Mouse (Mus musculus) kidney, embryonic 16.5 days (tissue): ENCODE measurements around the gene Psmf1. TPM values are rescaled to one million over a fixed set of nuclear protein-coding genes. Genes with fewer than 3 reads are reported as not detected.

Experiments used
- ATAC-seq: fragments of 200-750 bp; cut with Nextera tagmentation; 2 replicates; pipeline ENCODE4 v1.8.0; 2017; ENCODE audit warnings: moderate TSS enrichment; ENCODE audit not compliant: low FRiP score, low TSS enrichment
- H3K27ac ChIP-seq: fragments of 300-500 bp; sonication (generic); 2 replicates; pipeline ENCODE4 v1.5.1; 2014; ENCODE audit warnings: low read length
- H3K27me3 ChIP-seq: fragments of 300-500 bp; sonication (generic); 2 replicates; pipeline ENCODE4 v1.6.1; 2014; ENCODE audit warnings: low read length, control low read depth, mixed read lengths; ENCODE audit not compliant: insufficient read depth
- H3K36me3 ChIP-seq: fragments of 300-500 bp; sonication (generic); 2 replicates; pipeline ENCODE4 v1.6.1; 2014; ENCODE audit warnings: low read length, control low read depth, mixed read lengths; ENCODE audit not compliant: insufficient read depth
- H3K4me1 ChIP-seq: fragments of 300-500 bp; sonication (generic); 2 replicates; pipeline ENCODE4 v1.6.1; 2014; ENCODE audit warnings: low read length, control low read depth, mixed read lengths; ENCODE audit not compliant: insufficient read depth
- H3K4me2 ChIP-seq: fragments of 300-500 bp; sonication (generic); replicated peaks from 2 replicates; pipeline ENCODE4 v1.6.1; 2014; ENCODE audit warnings: low read depth, low read length
- H3K4me3 ChIP-seq: fragments of 300-500 bp; sonication (generic); 2 replicates; pipeline ENCODE4 v1.5.1; 2014; ENCODE audit warnings: mild to moderate bottlenecking, low read length
- H3K9ac ChIP-seq: fragments of 300-500 bp; sonication (generic); replicated peaks from 2 replicates; pipeline ENCODE4 v1.6.1; 2014; ENCODE audit warnings: low read length
- H3K9me3 ChIP-seq: fragments of 300-500 bp; sonication (generic); 2 replicates; pipeline ENCODE4 v1.6.1; 2016; ENCODE audit warnings: low read length, control low read depth
- WGBS: fragments of 180-500 bp; shearing (Covaris S2); extraction: QIAGEN DNeasy Blood & Tissue Kit; methylation state at CpG from one replicate; pipeline ENCODE4 v1.1.7; 2014; 5-methylcytosine and 5-hydroxymethylcytosine counted together
- polyA plus RNA-seq: library from polyadenylated mRNA; unstranded; fragments of >200 nt; fragmentation: Nextera tagmentation; extraction: Ambion mirVana; gene quantifications from 2 replicates; pipeline ENCODE4 v1.2.1, GENCODE M21; 2015

Psmf1 gene
- polyA plus RNA-seq, 1 experiment from 2014 or later: 50.2 TPM

DNA sequence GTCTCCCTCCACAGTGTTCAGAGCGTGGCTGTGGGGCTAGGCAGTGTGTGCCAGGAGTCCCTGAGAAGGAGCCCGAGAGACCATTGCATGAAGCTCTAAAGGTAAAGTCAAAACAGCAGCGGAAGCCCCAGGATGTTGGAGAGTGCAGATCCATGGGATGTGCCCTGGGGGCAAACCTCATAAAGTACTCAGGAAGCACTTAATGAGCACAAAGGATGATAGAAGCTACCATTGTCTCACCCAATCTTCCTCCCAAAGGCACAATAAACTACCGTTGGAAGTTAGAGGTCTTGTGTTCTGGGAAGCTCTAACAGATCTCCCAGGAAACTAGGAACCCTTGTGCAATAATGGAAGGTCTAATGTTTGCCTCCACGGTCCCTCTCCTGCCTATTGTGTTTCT, 13.5 kb upstream of the Psmf1 start:
- Histone ChIP-seq H3K36me3 (no peaks in the 10 kb centered on the region), H3K27me3 (no peaks in the 10 kb centered on the region), H3K27ac (no peak overlapping the region), H3K4me3 (no peak overlapping the region), H3K9ac (no peak overlapping the region), H3K9me3 (no peaks in the 10 kb centered on the region), H3K4me2 (no peak overlapping the region), H3K4me1 (no peaks in the 10 kb centered on the region)
- 35% methylated on average over 5 of the region's 5 CpGs for WGBS
- no peak for ATAC-seq

DNA sequence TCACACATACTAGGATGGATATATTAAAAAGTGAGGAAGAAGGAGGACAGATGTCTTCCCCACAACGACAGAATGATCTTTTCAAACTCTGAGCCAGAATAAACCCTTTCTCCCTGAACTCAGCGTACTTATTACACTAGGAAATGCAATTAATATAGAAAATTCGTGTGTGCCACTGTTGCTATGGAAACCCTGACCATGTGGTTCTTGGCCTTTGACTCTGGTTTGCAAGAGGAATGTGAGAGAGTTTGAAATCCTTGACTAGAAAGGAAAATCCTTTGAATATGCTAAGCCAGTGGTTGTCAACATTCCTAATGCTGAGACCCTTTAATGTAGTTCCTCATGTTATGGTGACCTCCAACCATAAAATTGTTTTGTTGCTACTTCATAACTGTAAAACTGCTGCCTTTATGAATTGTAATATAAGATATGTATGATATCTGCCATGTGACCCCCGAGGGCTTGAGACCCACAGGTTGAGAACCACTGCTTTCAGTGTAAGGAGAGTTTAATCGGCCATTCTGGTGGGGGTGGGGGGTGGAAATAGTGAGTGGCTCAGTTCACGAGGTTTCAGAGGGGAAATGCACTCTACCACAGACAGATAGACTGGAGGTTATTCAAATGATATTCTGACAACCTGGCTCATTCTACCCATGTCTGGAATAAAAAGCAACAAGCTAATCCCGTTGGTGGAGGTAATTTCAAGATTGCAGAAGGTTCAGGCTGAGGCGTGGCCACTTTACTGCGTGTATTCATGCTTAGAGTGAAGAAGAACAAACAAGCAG, 12.5 kb upstream of the Psmf1 start:
- no peak overlapping the region for H3K27ac ChIP-seq
- ATAC-seq: no peak
- H3K4me2 ChIP-seq: no peak overlapping the region
- H3K9ac ChIP-seq: no peak overlapping the region
- no peaks in the 10 kb centered on the region for H3K4me1 ChIP-seq
- 48% methylated on average over 9 of the region's 9 CpGs for WGBS
- no peaks in the 10 kb centered on the region for H3K27me3 ChIP-seq
- H3K36me3 ChIP-seq: no peaks in the 10 kb centered on the region
- no peak overlapping the region for H3K4me3 ChIP-seq
- no peaks in the 10 kb centered on the region for H3K9me3 ChIP-seq

DNA sequence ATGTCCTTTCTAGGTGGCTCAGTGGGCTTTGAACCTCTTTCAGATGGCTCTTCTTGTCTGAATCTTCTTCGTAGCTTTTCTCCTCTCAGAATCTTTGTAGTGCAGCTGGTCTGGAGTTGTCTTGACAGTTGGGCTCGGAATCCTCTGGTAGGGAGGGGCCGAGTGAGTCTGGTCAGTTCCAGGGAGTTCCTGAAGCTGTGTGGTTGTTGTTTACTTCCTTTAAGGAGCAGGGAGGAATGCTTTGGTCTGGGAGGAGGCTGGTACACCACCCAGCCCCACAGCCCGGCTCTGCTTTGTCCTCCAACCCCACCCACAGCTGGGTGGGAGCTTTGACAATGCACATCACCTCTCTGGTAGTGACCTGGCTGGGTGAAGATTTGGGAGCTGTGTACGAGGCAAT, 7.3 kb upstream of the Psmf1 start:
- H3K4me3 ChIP-seq: no peak overlapping the region
- H3K4me1 ChIP-seq: no peaks in the 10 kb centered on the region
- H3K9ac ChIP-seq: no peak overlapping the region
- H3K27me3 ChIP-seq: no peaks in the 10 kb centered on the region
- no peaks in the 10 kb centered on the region for H3K36me3 ChIP-seq
- H3K4me2 ChIP-seq: no peak overlapping the region
- WGBS: 72% methylated on average over 5 of the region's 5 CpGs
- no peak for ATAC-seq
- no peaks in the 10 kb centered on the region for H3K9me3 ChIP-seq
- H3K27ac ChIP-seq: no peak overlapping the region

DNA sequence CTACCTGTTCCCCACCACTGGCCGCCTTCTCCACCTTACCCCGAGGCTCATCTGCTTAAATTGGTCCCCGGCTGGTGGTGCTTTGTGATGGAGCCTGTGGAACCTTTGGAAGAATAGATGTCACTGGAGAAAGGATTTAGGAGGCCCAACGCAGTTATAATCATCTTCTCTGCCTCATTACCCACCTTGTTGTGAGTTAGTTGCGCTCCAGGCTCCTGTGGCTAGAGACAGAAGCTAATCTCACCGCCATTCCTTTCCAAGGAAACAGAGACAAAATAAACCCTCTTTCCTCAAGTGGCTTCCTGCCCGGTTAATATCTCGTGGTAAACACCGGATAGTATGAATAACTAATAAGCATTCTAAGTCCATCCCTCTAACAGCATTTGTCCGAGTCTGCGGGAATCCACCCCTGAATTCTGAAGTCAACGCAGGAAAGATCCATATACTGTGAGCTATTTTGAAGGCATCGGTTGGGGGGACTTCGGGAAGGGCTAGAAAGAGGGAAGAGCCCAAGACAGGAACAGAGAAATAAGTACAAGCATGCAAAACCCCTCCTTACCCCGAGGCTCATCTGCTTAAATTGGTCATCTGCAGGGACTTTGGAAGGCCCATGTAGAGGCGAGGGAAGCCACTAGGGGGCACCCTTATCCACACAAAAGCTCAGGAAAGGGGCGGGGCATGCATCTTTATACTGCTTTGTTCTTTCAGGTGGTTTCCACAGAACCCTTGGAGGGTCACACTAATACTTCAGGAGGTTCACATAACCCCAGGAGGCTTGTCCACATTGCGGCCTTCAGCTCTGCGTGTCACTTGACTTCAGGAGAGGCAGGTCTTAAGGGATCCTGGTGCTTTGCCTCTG, 4.1 kb upstream of the Psmf1 start:
- Histone ChIP-seq H3K4me2 (no peak overlapping the region), H3K27ac (no peak overlapping the region), H3K4me3 (no peak overlapping the region), H3K4me1 (no peaks in the 10 kb centered on the region), H3K27me3 (no peaks in the 10 kb centered on the region), H3K36me3 (no peaks in the 10 kb centered on the region), H3K9me3 (no peaks in the 10 kb centered on the region), H3K9ac (no peak overlapping the region)
- peak; percentile 63 for ATAC-seq
- 39% methylated on average over 19 of the region's 19 CpGs for WGBS

DNA sequence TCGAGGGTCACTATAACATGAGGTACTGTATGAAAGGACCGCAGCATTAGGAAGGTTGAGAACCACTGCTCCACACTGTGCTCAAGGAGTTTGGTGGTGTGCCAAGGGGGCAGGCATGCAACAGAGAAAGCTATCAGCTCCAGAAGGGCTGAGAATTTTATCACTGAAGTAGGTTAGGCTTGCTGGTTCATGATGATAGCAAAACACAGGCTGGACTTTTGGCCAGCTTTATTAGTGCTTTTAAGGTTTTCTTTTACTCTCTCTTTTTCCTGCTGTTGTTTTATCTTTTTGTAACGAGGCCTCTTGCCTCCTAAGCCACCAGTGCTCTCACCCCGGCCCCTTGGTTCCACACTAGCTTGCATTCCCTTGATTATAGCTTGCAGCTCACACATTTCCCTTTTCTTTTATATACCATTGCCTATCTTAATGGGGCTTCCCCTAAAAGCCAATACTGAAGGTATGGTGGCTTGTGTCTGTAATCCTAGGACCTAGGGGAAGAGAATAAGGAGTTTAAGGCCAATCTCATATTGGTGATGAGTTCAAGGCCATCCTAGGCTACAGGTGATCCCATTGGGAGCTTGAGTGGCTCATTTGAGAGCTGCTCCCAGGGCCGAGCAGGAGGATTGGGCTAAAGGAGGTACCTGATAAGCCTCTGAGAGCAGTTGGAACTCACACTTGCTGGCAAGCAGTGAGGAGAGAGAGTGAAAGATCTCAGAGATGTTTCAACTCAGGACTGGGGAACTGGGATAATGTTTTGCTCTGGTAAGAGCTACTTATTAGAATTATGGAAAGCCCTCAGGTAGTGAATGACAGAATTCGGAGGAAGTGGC, 921 bp downstream of the Psmf1 start:
- 58% methylated on average over 6 of the region's 6 CpGs for WGBS

DNA sequence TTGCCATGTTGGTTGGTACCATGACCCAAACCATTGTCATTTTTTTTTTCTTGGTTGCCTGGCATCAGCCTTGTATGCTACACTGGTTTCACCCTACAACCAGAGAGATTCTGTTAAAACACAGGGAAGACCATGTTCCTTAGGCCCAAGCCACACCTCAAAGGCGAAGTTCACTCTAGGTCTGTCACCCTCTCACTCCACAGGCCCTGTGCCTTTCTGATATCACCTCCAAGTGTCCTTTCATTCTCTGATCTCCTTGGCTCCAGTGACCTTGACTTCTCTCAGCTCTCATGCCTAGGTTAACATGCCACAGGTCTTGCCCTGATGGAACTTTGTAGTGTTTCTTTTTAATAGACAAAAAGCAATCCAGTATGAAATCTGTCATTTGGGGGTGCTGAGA, 1.9 kb downstream of the Psmf1 start:
- Histone ChIP-seq H3K4me2 (no peak overlapping the region), H3K36me3 (no peaks in the 10 kb centered on the region), H3K27ac (no peak overlapping the region), H3K4me3 (no peak overlapping the region), H3K9ac (no peak overlapping the region), H3K4me1 (peaks cover 20% of the 10 kb centered on the region), H3K27me3 (no peaks in the 10 kb centered on the region), H3K9me3 (no peaks in the 10 kb centered on the region)
- WGBS: 93% methylated on average over 1 of the region's 1 CpGs
- ATAC-seq: no peak

More for the DNA sequence above, 921 bp downstream of the Psmf1 start:
- H3K27ac ChIP-seq: no peak overlapping the region
- H3K9me3 ChIP-seq: no peaks in the 10 kb centered on the region
- ATAC-seq: no peak
- no peaks in the 10 kb centered on the region for H3K27me3 ChIP-seq
- H3K4me1 ChIP-seq: peaks cover 20% of the 10 kb centered on the region
- H3K9ac ChIP-seq: no peak overlapping the region
- H3K4me3 ChIP-seq: no peak overlapping the region
- no peak overlapping the region for H3K4me2 ChIP-seq
- no peaks in the 10 kb centered on the region for H3K36me3 ChIP-seq

DNA sequence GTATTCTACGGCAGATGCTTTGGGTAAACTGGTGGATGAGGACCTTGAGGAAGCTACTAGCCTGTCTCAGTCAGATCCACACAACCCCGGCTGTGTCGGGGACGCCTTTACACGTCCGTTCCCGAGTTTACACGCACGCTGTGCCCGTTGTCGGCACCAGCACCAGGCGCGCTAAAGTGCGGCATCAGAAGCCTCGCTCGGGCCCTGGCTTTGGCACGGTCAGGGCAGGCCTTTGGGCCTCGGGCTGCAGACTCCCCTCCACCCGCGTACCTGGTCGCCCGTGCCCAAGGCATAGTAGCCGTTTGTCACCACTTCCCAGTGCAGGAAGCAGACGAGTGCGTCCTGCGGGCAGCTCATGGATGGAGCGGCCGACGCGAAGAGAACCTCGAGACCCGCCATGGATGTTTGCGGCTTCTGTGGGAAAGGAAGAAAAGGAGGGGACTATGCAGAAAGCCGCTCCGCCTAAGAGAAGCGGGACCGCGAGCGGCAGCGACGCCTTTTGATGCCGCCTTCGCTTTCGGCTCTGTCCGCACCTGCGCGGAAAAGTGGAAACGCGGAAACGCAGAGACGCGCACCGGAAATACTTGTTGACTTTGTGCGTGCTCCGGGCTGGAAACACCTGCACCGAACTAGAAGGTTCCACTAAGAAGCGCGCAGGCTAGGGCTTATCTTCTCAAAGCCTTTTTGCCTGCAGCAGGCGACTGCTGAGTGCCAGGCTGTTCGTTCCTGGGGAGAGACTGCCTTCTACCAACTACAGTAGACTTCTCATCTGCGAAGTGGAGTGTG, 3.1 kb downstream of the Psmf1 start:
- peak overlapping the region; percentile 76 for H3K27ac ChIP-seq
- no peaks in the 10 kb centered on the region for H3K27me3 ChIP-seq
- H3K4me2 ChIP-seq: peak overlapping the region; percentile 84
- no peaks in the 10 kb centered on the region for H3K36me3 ChIP-seq
- H3K9ac ChIP-seq: peak overlapping the region; percentile 93
- H3K9me3 ChIP-seq: no peaks in the 10 kb centered on the region
- peak overlapping the region; percentile 99 for H3K4me3 ChIP-seq
- H3K4me1 ChIP-seq: peaks cover 20% of the 10 kb centered on the region
- peak; percentile 95 for ATAC-seq
- under 1% methylated on average over 61 of the region's 61 CpGs for WGBS

DNA sequence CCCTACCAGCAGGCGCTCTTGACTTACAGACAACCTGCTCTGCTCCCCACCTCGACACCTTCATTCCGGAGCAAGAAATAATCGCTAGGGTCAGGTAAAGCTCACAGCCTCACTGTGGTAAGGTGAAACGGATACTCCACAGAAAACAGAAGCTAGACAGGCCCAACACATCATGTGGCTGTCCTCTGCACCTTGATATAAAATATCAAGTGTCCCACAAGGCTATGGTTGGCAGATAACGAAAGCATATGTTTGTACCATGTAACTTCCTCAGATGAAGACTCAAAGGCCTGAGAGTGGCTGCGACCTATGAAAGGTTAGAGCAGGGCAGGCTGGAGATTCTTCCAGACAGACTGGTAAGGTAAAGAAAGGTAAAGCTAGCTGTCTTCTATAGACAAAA, 4.5 kb downstream of the Psmf1 start:
- Histone ChIP-seq H3K9me3 (no peaks in the 10 kb centered on the region), H3K27me3 (no peaks in the 10 kb centered on the region), H3K4me1 (peaks cover 20% of the 10 kb centered on the region), H3K9ac (no peak overlapping the region), H3K4me2 (no peak overlapping the region), H3K36me3 (0 out of 2 replicates have a peak, but pooled peaks cover 8% of the 10 kb centered on the region), H3K27ac (no peak overlapping the region), H3K4me3 (no peak overlapping the region)
- no peak for ATAC-seq
- 85% methylated on average over 7 of the region's 7 CpGs for WGBS

DNA sequence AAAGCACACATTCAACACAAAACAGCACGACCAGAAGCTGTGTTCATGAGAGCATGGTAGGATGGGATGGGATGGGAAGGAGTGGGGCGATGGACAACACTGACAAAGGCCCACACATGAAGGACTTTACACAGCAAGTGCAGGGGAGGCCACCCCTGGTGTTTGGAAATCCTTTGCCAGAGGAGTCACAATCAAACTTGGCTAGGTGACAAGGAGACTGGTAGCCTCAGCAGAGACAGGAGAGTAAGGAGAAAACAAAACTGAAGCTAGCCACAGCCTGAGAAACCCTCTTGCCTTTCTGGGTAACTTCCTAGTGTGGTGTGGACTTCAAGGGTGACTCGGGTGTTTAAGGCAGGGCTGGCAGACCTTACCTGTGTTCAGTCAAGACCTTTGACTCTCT, 4.9 kb downstream of the Psmf1 start:
- Histone ChIP-seq H3K4me3 (no peak overlapping the region), H3K4me1 (peaks cover 20% of the 10 kb centered on the region), H3K27ac (no peak overlapping the region), H3K27me3 (no peaks in the 10 kb centered on the region), H3K36me3 (0 out of 2 replicates have a peak, but pooled peaks cover 9% of the 10 kb centered on the region), H3K4me2 (no peak overlapping the region), H3K9ac (no peak overlapping the region), H3K9me3 (no peaks in the 10 kb centered on the region)
- ATAC-seq: no peak
- 95% methylated on average over 3 of the region's 3 CpGs for WGBS
